Mouse (Mus musculus): ENCODE results near the gene Nedd9. TPM values are rescaled to one million over a fixed set of nuclear protein-coding genes. Genes with fewer than 3 reads are reported as not detected.

Gene Nedd9
- polyA plus RNA-seq, 1 experiment from 2014 or later: 15.9 TPM

DNA sequence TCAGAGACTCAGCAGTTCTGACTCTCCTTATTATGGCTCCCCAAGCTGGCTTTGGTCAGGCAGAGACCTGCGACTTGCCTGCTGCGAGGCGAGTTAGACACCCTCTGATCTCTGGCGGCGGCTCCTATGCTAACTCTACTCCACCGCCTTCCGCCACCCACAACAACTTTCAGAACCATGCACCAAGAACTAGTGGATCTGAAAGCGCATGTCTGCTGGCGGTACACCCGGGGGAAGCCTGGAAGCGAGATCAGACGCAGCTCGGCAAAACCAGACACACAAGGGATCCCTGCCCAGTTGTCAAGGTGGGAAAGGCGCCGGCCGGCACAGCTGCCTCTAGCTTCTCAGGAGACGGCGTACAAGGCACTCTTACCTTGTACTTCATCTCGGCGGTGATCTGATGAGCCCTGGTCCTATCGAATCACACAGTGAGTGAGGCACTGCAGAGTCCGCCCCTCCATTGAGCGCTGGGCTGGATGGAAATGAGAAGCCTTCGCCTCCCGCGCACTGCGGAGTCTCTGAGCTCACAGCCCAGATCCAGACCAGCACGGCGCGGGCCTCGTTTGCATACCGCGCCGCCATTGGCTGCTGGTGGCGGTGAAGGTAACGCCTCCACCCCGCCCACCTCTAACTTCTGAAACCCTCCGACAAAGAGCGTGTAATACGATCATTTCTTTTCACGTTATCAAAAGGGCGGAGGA lies 128.5 kb downstream of the Nedd9 start:
- Histone ChIP-seq H3K9ac (replicated peaks) (peak overlapping the region; percentile 73), H3K9me3 (no peaks in the 10 kb centered on the region), H3K4me3 (replicated peaks) (peak overlapping the region; percentile 66), H3K27me3 (no peaks in the 10 kb centered on the region; the same call in 1 of the 2 replicates), H3K27ac (peak overlapping the region; percentile 92), H3K36me3 (no peaks in the 10 kb centered on the region), H3K4me2 (replicated peaks) (peak overlapping the region; percentile 71), H3K4me1 (replicated peaks) (peaks cover 66% of the 10 kb centered on the region)
- peak; percentile 100 for ATAC-seq
- under 1% methylated on average over 42 of the region's 42 CpGs for WGBS

DNA sequence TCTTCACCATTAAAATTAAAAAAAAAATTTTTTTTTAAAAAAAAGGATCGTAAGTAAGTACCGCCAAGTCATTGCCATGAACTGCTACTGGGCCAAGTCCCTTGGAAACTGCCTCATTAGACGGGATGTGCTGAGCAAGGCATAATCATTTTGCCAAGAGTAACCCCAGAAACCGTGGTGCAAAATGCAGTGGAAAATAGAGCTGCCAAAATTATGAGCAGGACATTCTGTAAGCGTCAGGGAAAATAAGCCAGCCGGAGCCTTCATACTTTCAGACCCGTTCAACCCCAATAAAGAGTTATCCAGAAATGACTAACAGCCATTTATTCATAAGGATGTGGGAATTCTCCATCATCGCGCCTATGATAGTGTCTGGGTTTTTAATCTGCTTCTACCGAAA lies 129.2 kb downstream of the Nedd9 start:
- Histone ChIP-seq H3K4me1 (replicated peaks) (peaks cover 66% of the 10 kb centered on the region), H3K36me3 (no peaks in the 10 kb centered on the region)
- no peak for ATAC-seq

DNA sequence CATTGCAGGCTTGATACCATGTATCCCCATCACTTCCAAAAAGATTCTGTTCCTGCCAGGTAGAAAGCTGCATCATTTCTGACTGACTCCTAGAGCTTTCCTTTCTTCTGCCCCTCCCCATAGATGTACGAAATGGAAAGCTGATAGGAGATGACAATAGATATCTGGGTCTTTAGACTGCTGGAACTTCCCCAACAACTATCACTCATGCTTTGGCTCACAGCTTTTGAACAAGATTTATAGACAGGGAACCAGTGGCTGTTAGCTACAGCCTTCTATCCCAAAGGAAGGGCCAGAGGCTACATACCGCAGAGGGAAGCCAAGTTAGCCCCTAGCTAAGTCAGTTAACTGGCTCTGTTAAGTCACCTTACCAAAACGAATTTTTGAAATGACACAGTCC lies 129.6 kb downstream of the Nedd9 start:
- Histone ChIP-seq H3K27ac (no peak overlapping the region), H3K36me3 (no peaks in the 10 kb centered on the region), H3K4me1 (replicated peaks) (peaks cover 70% of the 10 kb centered on the region), H3K4me3 (replicated peaks) (peak overlapping the region; percentile 66), H3K9me3 (no peaks in the 10 kb centered on the region), H3K9ac (replicated peaks) (peak overlapping the region; percentile 73), H3K4me2 (replicated peaks) (peak overlapping the region; percentile 71), H3K27me3 (no peaks in the 10 kb centered on the region; the same call in 1 of the 2 replicates)
- ATAC-seq: no peak
- 29% methylated on average over 3 of the region's 3 CpGs for WGBS

More for the DNA sequence above, 129.2 kb downstream of the Nedd9 start:
- peak overlapping the region; percentile 73 for H3K9ac ChIP-seq (replicated peaks)
- H3K27me3 ChIP-seq: no peaks in the 10 kb centered on the region; the same call in 1 of the 2 replicates
- H3K27ac ChIP-seq: peak overlapping the region; percentile 92
- WGBS: 11% methylated on average over 10 of the region's 10 CpGs
- H3K4me3 ChIP-seq (replicated peaks): peak overlapping the region; percentile 66
- H3K9me3 ChIP-seq: no peaks in the 10 kb centered on the region
- H3K4me2 ChIP-seq (replicated peaks): peak overlapping the region; percentile 71

DNA sequence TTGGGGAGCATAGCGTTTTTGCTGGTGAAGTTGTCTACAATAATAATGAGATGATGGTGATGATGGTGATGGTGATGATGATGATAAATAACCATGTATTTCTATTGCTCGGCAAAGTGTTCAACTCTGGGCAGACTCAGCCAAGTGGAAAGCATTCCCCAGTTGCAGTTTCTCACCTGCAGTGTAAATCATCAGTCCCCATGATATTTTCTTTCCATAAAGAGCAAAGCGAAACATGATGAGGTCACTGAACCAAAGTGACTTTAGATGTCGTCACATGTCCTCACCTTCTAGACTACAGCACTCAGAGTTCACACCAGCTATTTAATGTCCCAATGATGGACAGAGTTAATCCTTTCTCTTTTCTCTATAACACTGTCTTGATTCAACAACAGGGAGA lies 130.0 kb downstream of the Nedd9 start:
- H3K4me1 ChIP-seq (replicated peaks): peaks cover 74% of the 10 kb centered on the region
- H3K27ac ChIP-seq: no peak overlapping the region
- WGBS: 63% methylated on average over 4 of the region's 4 CpGs
- H3K4me3 ChIP-seq (replicated peaks): peak overlapping the region; percentile 66
- no peak for ATAC-seq
- H3K4me2 ChIP-seq (replicated peaks): peak overlapping the region; percentile 71
- H3K9me3 ChIP-seq: no peaks in the 10 kb centered on the region
- H3K36me3 ChIP-seq: no peaks in the 10 kb centered on the region
- no peaks in the 10 kb centered on the region; the same call in 1 of the 2 replicates for H3K27me3 ChIP-seq
- peak overlapping the region; percentile 73 for H3K9ac ChIP-seq (replicated peaks)

DNA sequence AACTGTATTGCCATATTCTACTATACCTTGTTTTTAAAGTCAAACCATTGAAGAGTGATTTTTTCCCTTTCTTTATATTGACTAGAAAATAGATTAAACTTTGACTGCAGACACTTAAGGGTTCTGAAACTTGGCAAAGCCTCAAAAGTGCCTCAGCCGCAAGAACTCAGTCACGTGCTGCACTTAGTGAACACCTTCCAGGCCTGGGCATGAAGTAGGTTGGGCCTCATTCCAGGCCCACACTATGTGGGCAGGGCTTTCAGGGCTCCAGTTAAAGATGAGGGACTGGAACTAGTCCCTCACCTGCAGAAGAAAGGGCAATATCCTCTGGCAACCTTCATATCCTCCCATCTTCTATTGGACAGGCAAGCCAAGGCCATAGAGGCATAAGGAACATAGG lies 131.6 kb downstream of the Nedd9 start:
- no peaks in the 10 kb centered on the region for H3K9me3 ChIP-seq
- H3K4me1 ChIP-seq (replicated peaks): peaks cover 63% of the 10 kb centered on the region
- H3K27me3 ChIP-seq: no peaks in the 10 kb centered on the region
- peak overlapping the region; percentile 21; the same call in 1 of the 2 replicates for H3K4me2 ChIP-seq (replicated peaks)
- H3K36me3 ChIP-seq: no peaks in the 10 kb centered on the region
- H3K27ac ChIP-seq: no peak overlapping the region
- H3K4me3 ChIP-seq (replicated peaks): no peak overlapping the region
- 63% methylated on average over 2 of the region's 2 CpGs for WGBS
- H3K9ac ChIP-seq (replicated peaks): no peak overlapping the region
- no peak for ATAC-seq

DNA sequence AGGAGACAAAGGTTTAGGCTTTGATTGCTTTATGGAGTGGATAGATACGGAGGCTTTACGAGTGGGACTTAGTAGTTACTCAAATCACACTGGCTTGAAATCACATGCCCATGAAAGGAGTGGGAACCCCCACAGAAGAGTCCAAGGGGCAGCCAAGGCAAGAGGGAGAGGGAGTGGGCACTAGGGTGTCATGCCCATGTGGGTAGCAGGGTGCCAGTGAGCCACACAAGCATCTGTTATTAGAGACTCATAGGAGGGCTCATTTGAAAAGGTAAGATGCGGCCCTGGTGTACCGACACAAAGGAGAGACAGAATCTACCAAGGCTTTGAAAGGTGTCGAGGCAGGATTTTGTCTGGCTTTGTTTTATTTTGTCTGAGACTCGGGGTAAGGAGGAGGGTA lies 132.6 kb downstream of the Nedd9 start:
- Histone ChIP-seq H3K27ac (no peak overlapping the region), H3K4me3 (replicated peaks) (no peak overlapping the region), H3K4me1 (replicated peaks) (peaks cover 53% of the 10 kb centered on the region), H3K27me3 (no peaks in the 10 kb centered on the region), H3K36me3 (no peaks in the 10 kb centered on the region), H3K4me2 (replicated peaks) (peak overlapping the region; percentile 30), H3K9ac (replicated peaks) (peak overlapping the region; percentile 19; the same call in 1 of the 2 replicates), H3K9me3 (no peaks in the 10 kb centered on the region)
- no peak for ATAC-seq
- WGBS: 37% methylated on average over 6 of the region's 6 CpGs

DNA sequence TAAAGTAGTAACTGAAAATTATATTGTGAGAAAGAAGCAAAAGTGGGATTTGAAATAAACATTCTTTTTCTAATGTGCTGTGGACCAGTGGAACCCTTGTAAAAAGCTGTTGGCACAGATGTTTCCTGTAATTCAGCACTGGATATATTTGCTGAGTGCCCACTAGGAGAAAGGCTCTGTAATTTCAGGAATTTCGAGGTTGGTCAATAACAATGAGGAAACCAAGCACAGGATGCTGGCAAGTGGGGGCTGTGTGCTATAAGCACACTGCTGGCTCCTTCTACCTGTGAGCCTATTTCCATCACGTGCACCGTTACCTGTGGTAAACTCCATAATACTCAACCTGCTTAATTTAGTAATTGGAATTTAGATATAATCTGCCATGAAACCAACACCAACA lies 133.5 kb downstream of the Nedd9 start:
- no peaks in the 10 kb centered on the region for H3K9me3 ChIP-seq
- no peak for ATAC-seq
- H3K27me3 ChIP-seq: no peaks in the 10 kb centered on the region
- 80% methylated on average over 3 of the region's 3 CpGs for WGBS
- H3K4me2 ChIP-seq (replicated peaks): no peak overlapping the region
- H3K27ac ChIP-seq: no peak overlapping the region
- peaks cover 52% of the 10 kb centered on the region for H3K4me1 ChIP-seq (replicated peaks)
- no peak overlapping the region for H3K4me3 ChIP-seq (replicated peaks)
- no peaks in the 10 kb centered on the region for H3K36me3 ChIP-seq
- no peak overlapping the region for H3K9ac ChIP-seq (replicated peaks)

DNA sequence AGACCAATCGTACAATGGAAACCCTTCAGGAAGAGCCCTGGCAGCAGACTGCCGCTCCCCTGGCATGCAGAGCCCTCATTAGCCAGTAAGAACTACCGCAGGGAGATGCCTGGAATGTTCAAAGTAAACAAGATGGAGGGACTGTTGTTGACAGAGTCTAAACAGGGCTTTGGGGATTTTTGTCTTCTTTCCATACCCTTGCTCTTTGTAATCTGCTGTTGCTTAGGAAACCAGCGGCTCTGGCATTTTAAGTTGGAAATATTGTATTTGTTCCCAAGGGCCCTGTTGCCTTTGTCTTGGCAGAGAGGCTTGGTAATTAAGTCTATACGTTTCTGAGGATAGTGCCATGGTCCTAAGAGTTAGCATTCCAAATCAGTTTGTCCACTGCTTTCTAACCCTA lies 134.8 kb downstream of the Nedd9 start:
- ATAC-seq: peak; percentile 88
- no peak overlapping the region for H3K4me2 ChIP-seq (replicated peaks)
- H3K27me3 ChIP-seq: no peaks in the 10 kb centered on the region
- H3K27ac ChIP-seq: no peak overlapping the region
- no peaks in the 10 kb centered on the region for H3K36me3 ChIP-seq
- WGBS: 21% methylated on average over 5 of the region's 5 CpGs
- peaks cover 43% of the 10 kb centered on the region for H3K4me1 ChIP-seq (replicated peaks)
- no peaks in the 10 kb centered on the region for H3K9me3 ChIP-seq
- H3K9ac ChIP-seq (replicated peaks): no peak overlapping the region
- H3K4me3 ChIP-seq (replicated peaks): no peak overlapping the region

DNA sequence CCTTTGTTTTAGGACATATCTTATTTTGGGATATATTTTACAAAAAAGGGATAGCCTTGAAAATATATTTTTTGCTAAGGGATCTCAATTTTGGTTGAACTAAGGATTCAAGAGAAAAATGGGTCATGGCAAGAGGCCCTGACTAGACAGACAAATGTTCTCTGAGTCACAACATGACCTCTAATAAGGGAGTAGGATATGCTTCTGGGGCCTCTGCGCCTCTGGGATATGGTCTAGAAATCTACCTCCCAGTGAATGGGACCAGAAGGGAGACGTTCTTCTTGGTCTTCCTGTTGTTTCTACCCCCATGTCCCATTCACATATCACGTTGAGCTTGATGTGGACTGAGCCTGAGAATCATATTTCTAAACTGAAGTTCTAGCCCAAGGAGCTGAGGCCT lies 136.6 kb downstream of the Nedd9 start:
- Histone ChIP-seq H3K4me3 (replicated peaks) (no peak overlapping the region), H3K4me2 (replicated peaks) (no peak overlapping the region), H3K27me3 (no peaks in the 10 kb centered on the region), H3K9ac (replicated peaks) (no peak overlapping the region), H3K4me1 (replicated peaks) (peaks cover 34% of the 10 kb centered on the region), H3K36me3 (no peaks in the 10 kb centered on the region), H3K27ac (no peak overlapping the region), H3K9me3 (no peaks in the 10 kb centered on the region)
- 95% methylated on average over 3 of the region's 3 CpGs for WGBS
- no peak for ATAC-seq

DNA sequence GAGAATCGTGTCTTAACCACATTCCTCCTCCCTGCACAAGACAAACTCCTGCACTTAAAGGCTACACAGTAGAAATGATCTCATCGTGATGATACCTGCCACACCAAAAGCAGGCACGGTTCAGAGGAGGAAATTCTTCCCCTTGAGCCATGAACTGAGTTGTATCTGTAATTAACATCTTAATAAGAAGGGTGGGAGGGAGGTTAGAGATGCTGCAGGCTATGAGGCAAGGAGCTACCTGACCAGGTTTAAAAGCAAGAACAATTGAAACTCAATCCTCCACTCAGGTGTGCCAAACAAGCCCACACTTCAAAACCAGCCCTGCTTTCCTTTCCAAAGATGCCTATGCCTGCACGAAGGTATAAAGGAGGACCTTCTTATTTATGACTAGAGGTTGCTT lies 137.4 kb downstream of the Nedd9 start:
- ATAC-seq: no peak
- H3K9me3 ChIP-seq: no peaks in the 10 kb centered on the region
- H3K36me3 ChIP-seq: no peaks in the 10 kb centered on the region
- WGBS: 69% methylated on average over 4 of the region's 4 CpGs
- H3K27me3 ChIP-seq: no peaks in the 10 kb centered on the region
- no peak overlapping the region for H3K4me3 ChIP-seq (replicated peaks)
- no peak overlapping the region for H3K27ac ChIP-seq
- peaks cover 33% of the 10 kb centered on the region for H3K4me1 ChIP-seq (replicated peaks)
- no peak overlapping the region for H3K4me2 ChIP-seq (replicated peaks)
- H3K9ac ChIP-seq (replicated peaks): no peak overlapping the region

DNA sequence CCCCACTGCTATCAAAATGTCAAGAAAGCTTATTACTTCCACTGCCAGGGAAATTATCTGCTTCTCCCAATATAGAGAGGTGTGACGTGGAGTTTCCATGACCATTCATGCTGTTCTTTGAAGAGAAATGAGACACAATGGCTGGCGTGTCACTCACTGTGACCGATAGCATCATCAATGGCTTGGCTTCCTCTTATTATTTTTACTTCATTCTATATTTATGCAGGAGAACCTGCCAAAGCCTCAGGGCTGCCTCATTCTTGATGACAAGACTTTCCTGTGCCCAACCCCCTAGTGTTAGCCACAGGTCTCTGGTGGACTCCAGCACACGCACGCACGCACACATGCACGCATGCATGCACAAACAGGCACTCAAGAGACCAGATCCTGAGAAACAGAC lies 141.4 kb downstream of the Nedd9 start:
- 87% methylated on average over 7 of the region's 7 CpGs for WGBS
- H3K4me1 ChIP-seq (replicated peaks): peaks cover 14% of the 10 kb centered on the region
- no peak overlapping the region for H3K27ac ChIP-seq
- no peaks in the 10 kb centered on the region for H3K9me3 ChIP-seq
- H3K4me2 ChIP-seq (replicated peaks): no peak overlapping the region
- H3K4me3 ChIP-seq (replicated peaks): no peak overlapping the region
- no peak for ATAC-seq
- H3K27me3 ChIP-seq: no peaks in the 10 kb centered on the region
- no peak overlapping the region for H3K9ac ChIP-seq (replicated peaks)
- no peaks in the 10 kb centered on the region for H3K36me3 ChIP-seq

DNA sequence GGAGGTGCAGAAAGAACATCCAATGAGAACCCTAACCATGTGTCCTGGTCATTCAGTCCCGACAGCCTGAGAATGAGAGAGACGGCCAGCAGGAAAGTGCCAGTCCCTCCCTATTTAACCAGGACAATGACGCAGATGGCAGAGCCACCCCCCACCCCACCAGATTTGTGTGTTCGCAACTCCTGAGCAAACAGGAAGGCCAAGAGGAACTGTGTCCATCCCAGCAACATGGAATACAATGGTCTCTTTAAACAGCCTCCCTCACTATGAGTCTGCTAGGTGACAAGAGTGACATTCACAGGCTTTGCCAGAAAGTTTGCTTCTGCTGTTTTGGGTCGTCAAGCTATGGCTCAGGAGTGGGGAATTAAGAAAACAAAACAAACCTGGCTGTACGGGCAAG lies 141.9 kb downstream of the Nedd9 start:
- no peak for ATAC-seq
- no peaks in the 10 kb centered on the region for H3K27me3 ChIP-seq

DNA sequence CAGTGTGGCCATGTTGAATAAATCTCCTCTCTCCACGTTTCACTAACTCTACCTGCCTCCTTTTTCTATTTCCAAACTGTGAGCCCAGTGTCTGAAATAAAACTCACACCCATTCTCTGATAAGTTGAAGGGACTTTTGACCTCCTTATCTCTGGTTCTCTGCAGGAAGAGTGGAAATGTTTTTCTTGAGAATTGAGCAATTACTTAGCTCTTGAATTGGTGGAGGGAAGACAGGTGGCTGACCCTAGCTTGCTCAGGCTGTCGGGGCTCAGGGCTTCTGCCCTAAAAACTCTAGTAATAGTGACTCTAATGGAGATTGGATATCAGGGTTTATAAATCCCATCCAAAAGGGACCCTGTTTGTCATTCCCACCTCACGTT lies 143.3 kb downstream of the Nedd9 start:
- no peak overlapping the region for H3K4me3 ChIP-seq (replicated peaks)
- peaks cover 23% of the 10 kb centered on the region for H3K4me1 ChIP-seq (replicated peaks)
- WGBS: 95% methylated on average over 3 of the region's 3 CpGs
- H3K36me3 ChIP-seq: no peaks in the 10 kb centered on the region
- no peaks in the 10 kb centered on the region for H3K27me3 ChIP-seq
- no peaks in the 10 kb centered on the region for H3K9me3 ChIP-seq
- H3K9ac ChIP-seq (replicated peaks): no peak overlapping the region
- no peak for ATAC-seq
- no peak overlapping the region for H3K4me2 ChIP-seq (replicated peaks)
- H3K27ac ChIP-seq: no peak overlapping the region

More for the DNA sequence above, 141.9 kb downstream of the Nedd9 start:
- H3K4me1 ChIP-seq (replicated peaks): peaks cover 14% of the 10 kb centered on the region
- H3K4me3 ChIP-seq (replicated peaks): no peak overlapping the region
- H3K36me3 ChIP-seq: no peaks in the 10 kb centered on the region
- no peaks in the 10 kb centered on the region for H3K9me3 ChIP-seq
- 58% methylated on average over 6 of the region's 6 CpGs for WGBS
- H3K27ac ChIP-seq: no peak overlapping the region
- no peak overlapping the region for H3K4me2 ChIP-seq (replicated peaks)
- no peak overlapping the region for H3K9ac ChIP-seq (replicated peaks)
